Mouse (Mus musculus) brain, embryonic 14.5 days (tissue): ENCODE measurements around the gene Cubn. TPM values are rescaled to one million over a fixed set of nuclear protein-coding genes. Genes with fewer than 3 reads are reported as not detected.

ENCODE experiments used
- DNase-seq: peaks from one replicate; pipeline ENCODE4 v3.0.0-alpha.2; 2011; ENCODE audit warnings: low read depth
- CTCF ChIP-seq: fragments of 200-500 bp; IDR thresholded peaks from 2 replicates; pipeline ENCODE4 v1.5.1; 2012; ENCODE audit warnings: inconsistent platforms, mild to moderate bottlenecking, moderate library complexity, borderline replicate concordance; ENCODE audit not compliant: insufficient read depth, insufficient read length; ENCODE audit errors: extremely low read depth
- POLR2A ChIP-seq: fragments of 200-500 bp; IDR thresholded peaks from 2 replicates; pipeline ENCODE4 v1.6.1; 2012; ENCODE audit warnings: mild to moderate bottlenecking, inconsistent platforms, borderline replicate concordance; ENCODE audit not compliant: poor library complexity, insufficient read depth, insufficient read length, severe bottlenecking; ENCODE audit errors: extremely low read depth
- polyA plus RNA-seq: library from polyadenylated mRNA; depleted of rRNA; stranded (reverse); fragments of >200 nt; gene quantifications from 2 replicates; pipeline ENCODE4 v1.2.3, GENCODE M21; 2012

Cubn gene
- polyA plus RNA-seq, 1 experiment: 0.55 TPM

DNA sequence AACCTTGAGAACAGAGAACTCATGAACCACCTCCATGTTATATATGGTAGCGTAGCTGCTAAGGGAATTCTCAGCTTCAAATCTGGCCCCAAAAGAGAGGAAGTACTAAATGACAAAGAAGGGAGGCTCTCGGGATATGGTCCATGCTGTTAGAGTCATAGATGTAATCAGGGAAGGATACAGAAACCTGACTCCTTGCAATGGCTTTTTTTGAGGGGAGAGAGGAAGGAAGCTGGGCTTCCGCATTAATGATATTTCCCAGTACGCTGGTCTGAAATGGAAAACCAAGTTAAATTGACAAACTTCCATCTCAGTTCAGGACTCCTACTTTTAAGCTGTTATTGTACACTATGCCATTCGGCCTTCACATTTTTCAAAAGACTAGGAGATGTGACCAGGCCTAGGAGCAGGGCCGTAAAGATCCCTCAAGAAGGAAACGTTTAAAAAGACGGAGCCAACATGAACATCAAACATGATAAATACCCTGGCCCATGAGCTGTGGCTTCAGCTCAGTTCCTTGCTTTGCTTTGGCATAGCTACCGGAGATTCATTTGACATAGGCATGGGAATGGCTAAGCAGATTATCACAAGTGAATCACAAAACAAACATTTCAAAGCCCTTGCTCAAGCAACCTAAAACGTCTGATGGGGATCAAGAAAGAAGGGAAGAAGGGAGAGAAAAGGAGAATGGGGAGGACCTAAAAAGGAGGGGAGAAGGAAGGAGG is 120.4 kb downstream of the Cubn start:
- DNase-seq: peak; percentile 25
- TF ChIP-seq CTCF (no peak), POLR2A (no peak)

DNA sequence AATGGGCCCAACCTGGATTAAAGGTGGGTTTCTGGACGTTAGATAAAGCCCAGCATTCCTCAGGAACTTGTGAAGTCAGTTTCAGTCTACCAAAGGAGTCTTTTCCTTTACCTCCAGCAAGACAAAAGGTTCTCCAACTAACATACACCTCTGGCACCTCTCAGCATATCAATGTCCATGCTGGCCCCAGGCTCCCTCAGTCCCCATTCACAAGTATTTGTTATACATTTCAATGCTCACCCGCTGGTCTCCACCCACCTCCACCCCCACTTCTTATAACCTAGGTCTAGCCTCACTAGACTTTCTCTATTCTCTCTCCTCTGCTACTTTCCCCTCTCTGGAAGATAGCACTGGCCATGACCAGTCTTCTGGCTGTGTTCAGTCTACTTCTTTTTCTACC is 121.1 kb downstream of the Cubn start:
- DNase-seq: no peak
- no peak for TF ChIP-seq POLR2A
- TF ChIP-seq CTCF: no peak

DNA sequence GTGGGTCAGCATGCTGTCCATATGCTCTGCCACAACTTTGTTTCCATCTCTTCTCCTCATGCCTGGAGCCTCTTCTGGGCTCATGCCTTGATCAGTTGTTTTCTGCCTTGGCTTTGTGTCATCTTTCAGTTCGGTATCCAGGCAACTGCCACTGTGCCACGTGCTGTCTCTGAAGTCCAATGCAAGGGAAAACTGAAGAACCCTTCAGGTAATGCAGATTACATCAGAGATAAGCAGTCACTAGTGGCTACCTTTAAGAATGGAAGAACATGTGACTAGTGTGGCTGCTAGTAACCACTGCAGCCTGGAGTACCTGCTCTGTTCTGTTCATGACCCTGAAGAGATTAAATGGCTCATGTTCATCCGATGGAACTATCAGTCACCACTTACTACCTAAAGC is 123.1 kb downstream of the Cubn start:
- TF ChIP-seq POLR2A (no peak), CTCF (no peak)
- DNase-seq: peak; percentile 34

GRCm38 (mm10) chr2:13357885-13358552 is 133.6 kb downstream of the Cubn start:
- DNase-seq: peak; percentile 84
- TF ChIP-seq CTCF (no peak), POLR2A (no peak)

DNA sequence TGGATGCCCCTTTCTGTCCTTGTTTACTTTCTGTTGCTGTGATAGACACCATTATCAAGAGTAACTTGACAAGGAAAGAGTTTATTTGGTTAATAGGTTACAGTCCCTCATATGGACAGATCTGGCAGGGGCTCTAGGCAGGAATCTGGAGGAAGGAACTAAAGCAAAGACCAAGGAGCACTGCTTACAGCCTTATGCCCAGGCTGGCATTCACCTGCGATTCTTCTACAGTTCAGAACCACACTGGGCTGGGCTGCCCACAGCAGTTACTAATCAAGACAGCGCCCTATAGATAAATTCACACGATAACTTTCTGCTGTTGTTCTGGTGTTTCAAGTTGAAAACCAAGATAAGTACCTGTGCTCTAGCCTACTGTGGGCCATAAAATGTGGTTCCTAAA is 138.8 kb downstream of the Cubn start:
- TF ChIP-seq POLR2A: no peak
- no peak for TF ChIP-seq CTCF
- DNase-seq: no peak

GRCm38 (mm10) chr2:13352112-13352728 is 139.4 kb downstream of the Cubn start:
- no peak for DNase-seq
- TF ChIP-seq CTCF: no peak
- TF ChIP-seq POLR2A: no peak

GRCm38 (mm10) chr2:13342325-13342926 is 149.2 kb downstream of the Cubn start:
- TF ChIP-seq CTCF (no peak), POLR2A (no peak)
- DNase-seq: peak; percentile 15

DNA sequence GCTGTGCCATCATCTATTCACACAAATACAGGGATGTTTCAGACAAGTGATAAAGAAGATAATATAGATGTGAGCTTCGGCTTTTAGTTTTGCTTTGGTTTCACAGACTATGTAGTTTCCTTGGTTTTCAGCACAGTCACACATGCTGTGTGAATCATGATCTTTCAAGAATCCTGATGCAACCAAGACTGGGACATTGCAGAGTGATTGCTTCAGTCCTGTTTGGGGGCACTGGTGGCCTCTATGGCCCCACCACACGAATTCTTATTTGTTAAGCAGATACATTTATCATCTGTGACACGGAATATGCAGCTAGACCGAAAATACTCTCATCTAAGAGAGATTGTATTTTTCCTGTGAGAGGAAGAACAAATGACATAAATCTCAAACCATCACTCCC is 156.2 kb downstream of the Cubn start:
- DNase-seq: no peak
- TF ChIP-seq POLR2A (no peak), CTCF (no peak)

DNA sequence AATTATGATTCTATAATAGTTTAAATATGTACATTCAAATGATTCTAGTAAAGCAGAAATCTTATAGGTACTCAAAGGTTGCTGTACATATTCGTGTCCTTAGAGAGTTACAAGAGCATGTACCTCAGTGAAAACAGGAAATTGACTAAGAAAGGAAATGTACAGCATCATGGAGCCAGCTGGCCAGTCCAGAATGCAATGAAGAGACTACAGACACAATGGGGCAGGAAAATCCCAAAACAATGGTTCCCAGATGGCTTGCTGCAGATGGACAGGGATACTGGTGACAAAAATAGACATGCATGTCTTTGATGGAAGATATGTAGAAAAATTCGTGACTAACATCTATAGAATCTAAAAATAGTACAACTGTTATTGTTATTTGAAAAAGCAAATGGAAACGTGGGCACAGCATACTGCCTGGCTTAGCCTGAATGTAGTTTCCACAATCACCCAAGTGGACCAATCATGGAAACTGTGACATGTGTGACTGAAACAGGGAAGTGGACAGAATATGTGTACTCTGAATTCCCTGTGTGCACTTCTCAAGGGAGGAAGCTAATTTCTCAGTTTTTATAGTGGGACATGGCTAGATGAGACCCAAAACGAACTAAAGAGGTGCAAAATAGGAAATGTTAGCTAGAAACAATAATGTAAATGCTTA is 161.7 kb downstream of the Cubn start:
- DNase-seq: no peak
- TF ChIP-seq CTCF: no peak
- no peak for TF ChIP-seq POLR2A

DNA sequence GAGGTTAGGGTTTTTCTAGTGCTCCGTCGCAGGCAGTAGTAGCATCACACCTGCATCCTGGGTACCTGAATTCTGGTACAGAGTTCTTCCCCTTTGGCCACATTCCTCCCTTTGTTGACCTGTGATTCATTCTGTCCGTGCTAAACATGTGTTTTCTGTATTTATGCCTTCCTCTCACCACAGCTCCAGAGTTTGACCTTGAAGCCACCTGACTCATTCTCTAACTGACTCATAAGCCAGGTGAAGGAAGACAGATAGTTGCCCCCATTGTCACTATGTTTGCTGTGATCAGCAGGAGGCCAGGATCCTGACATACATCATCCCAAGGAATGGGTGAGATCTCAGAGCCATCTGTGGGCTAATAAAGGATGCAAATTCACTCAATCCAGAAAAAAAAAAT is 188.2 kb downstream of the Cubn start:
- no peak for TF ChIP-seq POLR2A
- DNase-seq: no peak

DNA sequence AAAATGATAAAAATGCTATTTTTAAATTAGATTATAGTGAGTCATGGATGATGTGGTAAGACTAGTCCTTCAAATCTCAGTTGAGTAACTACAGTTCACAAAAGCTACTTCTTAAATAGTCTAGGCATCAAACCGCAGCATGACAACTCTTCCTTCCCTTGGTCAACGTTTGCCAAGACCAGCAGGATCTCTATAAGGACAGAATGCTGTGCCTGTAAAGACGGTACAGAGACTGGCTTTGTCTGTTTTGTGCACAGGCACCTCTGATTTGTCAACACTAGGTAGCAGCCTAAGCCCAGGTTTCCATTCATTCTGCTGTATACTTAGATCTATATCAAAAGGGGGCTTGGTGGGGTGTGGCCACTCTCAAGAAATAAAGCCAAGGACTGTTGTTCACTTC is 192.6 kb downstream of the Cubn start:
- DNase-seq: peak; percentile 87
- TF ChIP-seq POLR2A: no peak
- TF ChIP-seq CTCF: peak; percentile 65; the same call in 1 of the 2 replicates

DNA sequence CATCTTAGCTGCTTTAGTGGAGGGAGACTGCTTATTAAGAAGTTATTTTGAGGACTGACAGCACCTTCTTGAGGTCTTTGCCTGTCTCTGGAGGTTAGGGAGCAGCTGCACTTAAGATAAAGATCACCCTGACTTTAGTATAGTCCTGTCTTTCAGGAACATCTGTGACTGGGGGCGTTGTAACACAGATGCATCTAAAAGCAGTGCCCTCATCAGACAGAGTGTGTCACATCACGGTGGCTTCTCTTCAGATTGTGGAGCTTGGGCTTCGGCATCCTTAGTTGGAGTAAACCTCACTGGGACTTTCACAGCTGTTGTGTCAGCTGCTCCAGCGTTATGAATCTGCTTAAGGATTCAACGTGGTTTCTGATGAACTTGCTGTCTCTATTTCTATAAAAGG is 193.9 kb downstream of the Cubn start:
- DNase-seq: peak; percentile 20
- no peak for TF ChIP-seq POLR2A
- TF ChIP-seq CTCF: no peak
